Mouse (Mus musculus) spleen, postnatal 36 days (tissue): ENCODE measurements around the gene Gm45021.
A peak's percentile ranks its signal among the peaks of the same experiment; 100 is the strongest.

Source experiments
- DNase-seq, 2 experiments: peaks; one replicate each; pipeline ENCODE4 v3.0.0; 2022; ENCODE audit warnings: low spot score in 2 of 2, mixed read lengths in 1 of 2

Gm45021 gene

GRCm38 (mm10) chr6:48589194-48589750, at the start of gene Gm45021:
TSS of gene Gm45021 (plus strand) at chr6:48589610.
- no peak for DNase-seq

GRCm38 (mm10) chr6:48539860-48540259, 49.5 kb upstream of the Gm45021 start:
- DNase-seq: no peak

GRCm38 (mm10) chr6:48540721-48541120, 48.7 kb upstream of the Gm45021 start:
- no peak for DNase-seq

GRCm38 (mm10) chr6:48541560-48542450, 47.6 kb upstream of the Gm45021 start:
- DNase-seq: no peak

GRCm38 (mm10) chr6:48542631-48543030, 46.8 kb upstream of the Gm45021 start:
- DNase-seq: no peak

- no peak for DNase-seq
Measured at GRCm38 (mm10) chr6:48545251-48545650, 44.2 kb upstream of the Gm45021 start.

GRCm38 (mm10) chr6:48546271-48546670, 43.1 kb upstream of the Gm45021 start:
- DNase-seq: peak in 1 of 2 experiments; percentile 26

- no peak for DNase-seq
Measured at GRCm38 (mm10) chr6:48546858-48547257, 42.6 kb upstream of the Gm45021 start.

- no peak for DNase-seq
Measured at GRCm38 (mm10) chr6:48548314-48548713, 41.1 kb upstream of the Gm45021 start.

GRCm38 (mm10) chr6:48552918-48553317, 36.5 kb upstream of the Gm45021 start:
- peak; percentile 24 to 36 for DNase-seq

- no peak for DNase-seq
Measured at GRCm38 (mm10) chr6:48553819-48554218, 35.6 kb upstream of the Gm45021 start.

- DNase-seq: peak; percentile 86 to 90
Measured at GRCm38 (mm10) chr6:48554280-48555103, 34.9 kb upstream of the Gm45021 start, which contains the start of gene Lrrc61. TSS of gene Lrrc61 (plus strand) at chr6:48554796.

GRCm38 (mm10) chr6:48555104-48555890, 34.1 kb upstream of the Gm45021 start:
- peak; percentile 41 to 51 for DNase-seq

- no peak for DNase-seq
Measured at GRCm38 (mm10) chr6:48555956-48556355, 33.5 kb upstream of the Gm45021 start.

- DNase-seq: no peak
Measured at GRCm38 (mm10) chr6:48565693-48566310, 23.6 kb upstream of the Gm45021 start.

GRCm38 (mm10) chr6:48566312-48566711, 23.1 kb upstream of the Gm45021 start:
- no peak for DNase-seq

- DNase-seq: no peak
Measured at GRCm38 (mm10) chr6:48568036-48568984, 21.1 kb upstream of the Gm45021 start.

- no peak for DNase-seq
Measured at GRCm38 (mm10) chr6:48569065-48569807, 20.2 kb upstream of the Gm45021 start.

GRCm38 (mm10) chr6:48572014-48572413, 17.4 kb upstream of the Gm45021 start:
- DNase-seq: no peak
